Mouse (Mus musculus) thymus, postnatal 4 days (tissue): Measurements from ENCODE around the gene Sowaha.
A peak's percentile ranks its signal among the peaks of the same experiment; 100 is the strongest.

Source experiments
- DNase-seq: peaks from one replicate; pipeline ENCODE4 v3.0.0; 2021

Gene Sowaha

DNA sequence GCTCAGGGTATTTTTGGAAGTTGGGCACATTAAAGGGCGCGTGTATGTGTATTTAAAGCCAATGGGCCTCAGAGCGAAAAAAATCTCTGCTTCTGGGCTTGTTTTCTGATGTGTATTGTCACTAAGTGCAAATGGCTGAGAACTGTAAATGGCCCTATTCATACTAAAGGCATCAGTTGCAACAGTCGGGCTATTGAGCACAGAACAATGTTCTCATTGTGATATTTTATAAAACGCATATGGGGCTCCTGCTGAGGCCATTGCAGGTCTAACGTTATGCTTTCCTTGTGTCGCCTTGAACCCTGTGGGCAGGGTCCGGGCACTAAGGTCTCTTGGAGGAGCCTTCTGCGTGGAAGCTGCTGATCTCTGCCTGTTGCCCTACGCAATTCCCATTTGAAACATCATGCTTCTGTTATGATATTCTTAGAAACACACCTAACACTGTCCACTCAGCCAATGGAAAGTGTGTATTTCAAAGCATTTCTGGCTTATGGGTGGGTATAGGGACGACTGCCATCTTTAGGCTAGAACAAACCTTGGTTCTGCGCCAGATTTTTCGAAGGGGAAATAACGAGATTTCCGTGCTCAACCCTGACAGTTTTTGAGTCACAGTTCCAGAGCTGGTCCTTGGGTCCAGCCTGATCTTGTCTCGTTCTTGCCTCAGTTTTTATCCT lies 10.6 kb downstream of the Sowaha start:
- no peak for DNase-seq

DNA sequence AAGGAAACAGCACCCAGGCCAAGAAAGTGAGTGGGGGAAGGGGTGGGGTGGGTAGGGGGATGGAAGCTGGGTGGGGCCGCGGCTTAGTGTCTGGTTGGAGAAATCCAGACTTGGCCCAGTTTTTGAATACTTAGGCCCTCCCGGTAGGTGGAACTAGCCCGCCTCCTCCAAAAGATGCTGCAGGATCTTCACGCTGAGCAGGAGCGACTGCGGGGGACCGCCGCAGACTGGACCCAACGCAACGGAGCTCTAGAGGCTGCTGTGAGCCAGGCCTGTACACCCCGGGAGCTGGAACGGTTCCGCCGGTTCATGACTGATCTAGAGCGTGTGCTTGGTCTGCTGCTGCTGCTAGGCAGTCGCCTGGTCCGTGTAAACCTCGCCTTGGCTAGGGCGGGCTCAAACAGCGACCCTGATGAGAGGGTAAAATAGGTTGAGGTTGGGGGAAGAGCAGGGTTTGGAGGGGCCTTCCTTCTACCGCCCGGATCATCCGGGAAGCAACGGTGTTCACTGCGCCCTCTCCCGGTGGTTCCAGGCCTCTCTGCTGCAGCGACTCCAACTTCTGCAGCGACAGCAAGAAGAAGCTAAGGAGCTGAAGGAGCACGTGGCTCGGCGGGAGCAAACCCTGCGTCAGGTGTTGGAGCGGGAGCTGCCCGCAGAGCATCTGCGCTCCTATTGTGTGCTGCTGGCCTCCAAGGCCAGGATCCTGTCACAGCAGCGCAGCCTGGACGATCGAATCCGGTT lies 13.7 kb downstream of the Sowaha start:
- DNase-seq = peak; percentile 85

DNA sequence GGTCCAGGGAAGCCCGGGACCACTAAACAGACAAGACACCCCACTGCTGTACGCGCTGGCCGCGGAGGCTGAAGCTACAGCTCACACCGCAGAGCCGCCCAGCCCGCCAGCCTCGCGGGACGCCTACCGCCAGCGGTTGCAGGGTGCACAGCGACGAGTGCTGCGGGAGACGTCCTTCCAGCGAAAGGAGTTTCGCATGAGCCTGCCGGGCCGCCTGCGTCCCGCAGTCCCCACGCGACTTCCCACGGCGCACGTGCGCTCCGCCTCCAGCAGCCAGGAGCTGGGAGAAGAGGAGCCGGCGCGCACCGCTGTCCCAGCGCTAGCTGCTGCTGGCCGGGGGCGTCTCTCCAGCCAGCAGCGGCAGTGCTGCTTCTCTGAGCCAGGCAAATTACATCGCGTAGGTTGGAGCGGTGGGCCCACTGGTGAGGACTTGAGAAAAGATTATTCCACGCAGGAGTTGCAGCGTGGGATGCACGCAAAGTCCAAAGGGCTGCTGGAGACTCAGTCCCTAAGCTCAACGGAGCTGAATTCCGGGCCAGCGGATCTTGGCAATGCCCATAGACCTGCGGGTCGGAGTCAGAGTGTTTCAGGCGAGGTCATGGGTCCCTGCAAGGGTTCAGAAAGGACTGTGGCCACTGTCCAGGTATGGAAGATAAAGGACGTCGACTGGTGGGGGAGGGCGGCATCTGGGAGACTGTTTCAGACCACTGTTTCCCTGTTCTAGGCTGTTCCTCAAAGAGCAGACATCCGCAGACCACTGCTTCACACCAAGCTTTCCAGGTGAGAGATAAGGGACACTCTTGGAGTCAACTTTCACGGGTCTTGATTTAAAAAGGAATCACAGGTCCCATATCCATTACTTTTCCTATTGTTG lies 16.3 kb downstream of the Sowaha start:
- DNase-seq = peak; percentile 40

DNA sequence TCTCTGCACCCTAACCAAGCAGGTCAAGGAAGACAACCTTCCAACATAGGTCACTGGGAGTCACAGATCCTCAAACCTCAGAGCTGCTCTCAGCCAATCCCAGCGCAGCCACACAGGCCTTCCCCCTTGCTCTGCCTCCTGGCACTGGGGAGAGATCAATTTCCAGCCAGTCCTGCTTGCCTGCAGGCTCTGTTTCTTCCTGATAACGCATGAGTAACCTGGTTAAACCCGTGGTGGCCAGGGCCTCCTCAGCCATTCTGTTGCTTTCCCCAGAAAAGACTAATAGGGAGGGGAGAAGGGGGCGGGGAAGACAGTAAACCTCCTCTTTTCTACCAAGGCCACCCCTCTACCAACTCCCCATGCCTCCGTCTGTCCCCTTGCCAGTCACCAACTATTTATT lies 18.3 kb downstream of the Sowaha start:
- no peak for DNase-seq

DNA sequence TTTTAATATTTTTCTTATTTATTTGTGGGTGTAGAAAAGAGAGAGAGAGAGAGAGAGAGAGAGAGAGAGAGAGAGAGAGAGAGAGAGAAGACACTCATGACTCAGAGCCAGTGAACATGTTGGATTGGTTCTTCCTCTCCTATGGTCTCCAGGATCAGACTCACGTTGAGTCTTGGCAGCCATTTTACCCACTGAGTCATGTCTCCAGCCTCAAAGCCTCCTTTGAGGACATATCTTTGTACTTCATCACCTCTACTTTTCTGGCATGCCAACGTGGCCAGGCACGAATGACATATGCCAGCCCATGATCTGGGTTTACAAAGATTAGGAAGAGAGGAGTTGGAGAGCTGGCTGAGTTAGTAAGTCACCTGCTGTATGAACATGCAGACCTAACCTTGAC lies 19.9 kb downstream of the Sowaha start:
- no peak for DNase-seq

DNA sequence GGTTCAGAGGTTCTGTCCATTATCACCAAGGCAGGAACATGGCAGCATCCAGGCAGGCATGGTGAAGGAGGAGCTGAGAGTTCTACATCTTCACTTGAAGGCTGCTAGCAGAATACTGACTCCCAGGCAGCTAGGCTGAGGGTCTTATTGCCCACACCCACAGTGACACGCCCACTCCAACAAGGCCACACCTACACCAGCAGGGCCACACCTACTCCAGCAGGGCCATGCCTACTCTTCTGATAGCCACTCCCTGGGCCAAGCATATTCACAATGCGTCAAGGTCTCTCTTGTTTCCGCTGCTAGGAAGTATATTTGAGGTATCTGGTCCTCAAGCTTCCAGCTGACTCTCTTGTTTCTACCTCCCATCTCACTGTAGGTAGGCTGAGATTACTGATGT lies 21.1 kb downstream of the Sowaha start:
- no peak for DNase-seq

DNA sequence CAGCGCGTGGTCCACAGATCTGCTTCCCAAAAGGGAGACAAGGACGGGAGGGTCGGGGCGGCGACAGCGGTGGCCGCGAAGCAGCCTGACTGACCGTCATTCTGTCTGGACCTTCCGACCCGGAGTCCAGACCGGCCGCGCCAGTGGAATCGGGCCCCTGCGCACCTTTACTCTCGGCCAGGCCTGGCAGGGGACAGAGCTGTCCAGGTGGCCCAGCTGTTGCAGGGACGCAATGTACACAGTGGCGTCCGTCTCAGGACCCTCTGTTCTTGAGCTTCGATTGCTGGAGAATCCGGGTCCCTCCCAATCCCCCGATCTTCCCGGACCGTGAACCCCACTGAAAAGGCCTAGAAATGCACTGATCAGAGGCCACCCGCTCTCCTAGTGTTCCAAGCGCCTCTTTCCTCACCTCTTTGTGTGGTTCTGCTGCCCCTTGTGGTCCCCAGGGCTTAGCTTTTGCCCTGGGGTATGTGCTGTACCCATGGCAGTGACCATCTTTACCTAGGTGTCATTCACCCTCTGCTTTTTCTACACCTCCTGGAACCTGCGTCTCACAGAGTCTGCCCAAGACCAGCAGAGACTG lies 22.6 kb downstream of the Sowaha start:
- DNase-seq = no peak

DNA sequence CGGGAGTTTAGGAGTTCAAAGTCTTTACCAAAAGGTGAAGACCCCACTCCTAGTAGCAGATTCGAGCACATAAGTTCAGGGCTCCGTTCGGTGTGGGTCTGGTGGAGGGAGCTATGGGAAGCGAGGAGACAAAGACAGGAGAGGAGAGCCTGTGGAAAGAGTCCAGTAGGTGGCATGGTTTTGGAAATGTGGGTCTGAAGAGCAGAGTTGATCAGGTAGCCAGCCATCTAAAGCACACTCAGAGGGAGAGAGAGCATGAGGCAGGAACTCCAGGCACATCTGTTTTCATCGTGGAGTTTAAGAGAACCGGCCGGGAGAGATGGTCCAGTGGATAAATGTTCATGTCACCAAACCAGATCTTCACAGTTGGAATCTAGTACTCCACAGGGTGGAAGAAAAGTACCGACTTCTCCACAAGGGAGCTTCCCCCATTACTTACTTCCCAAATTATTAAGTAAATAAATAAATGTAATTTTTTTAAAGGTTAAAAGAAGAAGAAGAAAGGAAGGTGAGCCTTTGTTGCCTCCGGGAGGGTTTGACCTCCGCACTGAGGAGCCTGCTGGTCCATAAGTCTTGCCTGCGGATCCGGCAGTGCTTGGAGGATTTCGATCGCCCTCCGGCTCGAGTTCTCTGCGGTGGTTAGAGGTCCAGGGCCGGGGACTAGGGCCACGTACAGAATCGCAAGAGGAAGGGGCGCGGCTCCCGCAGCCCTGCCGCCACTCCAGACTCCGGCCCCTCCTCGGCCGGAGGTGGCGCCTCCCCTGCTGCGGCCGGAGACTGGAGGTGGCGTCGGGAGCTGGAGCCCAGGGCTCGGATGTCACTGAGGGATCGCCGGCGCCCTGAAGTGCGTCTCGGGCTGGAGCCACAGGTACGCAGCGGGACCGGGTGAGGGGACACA lies 23.4 kb downstream of the Sowaha start, which contains the start of the genes Gm10447 and Shroom1:
Gene Gm10447 (minus strand): TSS at position 637 of the 898 bp plus-strand sequence.
Gene Shroom1 (plus strand): TSS at position 732 of the 898 bp plus-strand sequence.
- DNase-seq = no peak

DNA sequence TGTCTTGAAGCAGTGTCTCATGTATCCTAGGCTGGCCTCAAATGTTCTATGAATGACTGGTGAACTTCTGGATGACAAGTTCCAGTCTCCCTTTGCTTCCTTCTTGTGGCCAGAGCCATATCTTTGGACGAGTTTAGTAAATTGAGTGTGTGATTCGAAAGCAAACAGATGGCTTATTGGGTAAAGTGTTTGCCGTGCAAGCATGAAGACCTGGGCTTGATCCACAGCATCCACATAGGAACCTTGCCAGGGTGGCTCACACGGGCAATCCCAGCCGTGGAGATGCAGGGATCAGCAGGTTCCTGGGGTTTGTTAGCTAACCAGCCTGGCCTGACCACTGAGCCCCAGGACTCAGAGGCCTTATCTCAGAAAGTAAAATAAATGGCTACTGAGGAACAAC lies 27.0 kb downstream of the Sowaha start:
- no peak for DNase-seq

DNA sequence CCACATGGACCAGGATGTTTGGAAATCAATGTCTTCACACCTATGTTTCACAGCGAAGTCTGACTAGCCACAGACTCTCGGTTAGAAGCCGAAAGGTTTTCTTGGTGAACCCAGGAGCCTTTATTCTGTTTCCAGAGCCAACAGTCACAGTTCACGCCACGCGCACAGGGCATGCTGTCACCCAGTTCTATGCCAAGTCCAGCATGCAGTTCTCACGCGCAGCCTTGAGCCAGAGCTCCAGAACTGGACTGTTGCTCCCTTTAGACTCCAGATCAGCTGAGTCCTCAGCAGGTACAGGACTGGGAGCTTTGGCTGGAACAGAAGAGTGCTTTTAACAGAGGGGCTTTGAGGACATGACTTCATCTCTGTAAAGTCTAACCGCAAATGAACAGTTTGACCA lies 27.7 kb downstream of the Sowaha start:
- DNase-seq = no peak

DNA sequence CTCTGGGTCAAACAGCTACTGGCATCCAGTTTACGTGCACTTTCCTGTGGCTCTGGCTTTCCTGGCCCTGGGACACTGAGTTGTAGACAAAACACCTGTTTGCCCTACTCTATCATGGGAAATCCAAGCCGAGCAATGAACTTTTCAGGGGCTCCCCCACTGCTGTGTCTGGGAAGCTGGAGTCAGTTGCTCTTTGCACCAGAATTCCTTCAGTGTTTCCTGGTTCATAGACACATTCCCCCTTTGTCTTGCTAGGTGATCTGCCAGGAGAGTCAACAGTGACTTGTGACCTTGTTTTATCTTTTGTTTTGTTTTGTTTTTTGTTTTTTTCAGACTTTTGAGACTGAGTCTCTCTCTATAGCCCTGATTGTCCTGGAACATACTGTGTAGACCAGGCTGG lies 28.7 kb downstream of the Sowaha start:
- DNase-seq = no peak

DNA sequence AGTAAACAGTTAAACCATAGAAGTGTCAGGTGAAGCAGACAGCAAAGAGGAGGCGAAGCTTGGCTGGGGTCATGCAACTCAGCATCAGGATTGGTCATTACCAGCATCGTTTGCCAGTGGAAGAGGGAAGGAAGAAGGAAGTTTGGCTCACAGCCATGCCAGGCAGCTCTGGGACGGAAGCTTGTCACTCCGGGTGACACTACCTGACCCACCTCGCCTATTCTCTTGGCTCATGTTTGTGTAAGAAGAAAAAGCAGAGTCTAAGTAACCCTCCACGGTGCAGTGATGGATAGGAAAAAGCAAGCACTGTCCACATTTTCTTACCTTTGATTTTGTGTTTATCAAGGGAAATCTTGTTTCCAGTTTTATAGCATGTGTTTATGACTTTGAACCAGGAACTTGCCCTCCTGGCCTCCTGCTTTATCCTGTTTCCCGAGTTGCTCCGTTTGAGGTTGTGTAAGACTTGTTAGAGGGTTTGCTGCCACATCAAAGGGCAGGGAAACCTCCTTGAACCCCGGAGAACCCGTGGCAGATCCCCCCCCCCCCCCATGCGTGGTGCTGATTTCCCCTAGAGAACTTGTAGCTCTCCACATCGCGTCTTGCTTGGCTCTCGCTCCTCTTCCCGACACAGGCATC lies 29.9 kb downstream of the Sowaha start:
- DNase-seq = peak; percentile 44

DNA sequence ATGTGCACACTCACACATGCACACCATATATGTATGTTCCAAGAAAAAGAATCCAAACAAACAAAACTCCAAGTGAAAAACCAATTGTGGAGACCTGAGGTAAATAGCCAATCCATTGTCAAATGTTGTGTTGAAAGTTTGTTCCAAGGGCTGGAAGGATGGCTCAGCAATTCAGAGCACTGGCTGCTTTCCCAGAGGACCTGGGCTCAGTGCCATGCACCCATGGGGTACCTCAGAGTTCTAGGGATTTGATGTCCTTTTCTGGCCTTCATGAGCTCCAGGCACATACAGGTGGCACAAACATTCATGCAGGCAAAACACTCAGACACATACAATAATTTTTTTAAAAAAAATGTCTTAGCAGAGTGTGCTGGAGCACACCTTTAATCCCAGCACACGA lies 31.5 kb downstream of the Sowaha start:
- no peak for DNase-seq

DNA sequence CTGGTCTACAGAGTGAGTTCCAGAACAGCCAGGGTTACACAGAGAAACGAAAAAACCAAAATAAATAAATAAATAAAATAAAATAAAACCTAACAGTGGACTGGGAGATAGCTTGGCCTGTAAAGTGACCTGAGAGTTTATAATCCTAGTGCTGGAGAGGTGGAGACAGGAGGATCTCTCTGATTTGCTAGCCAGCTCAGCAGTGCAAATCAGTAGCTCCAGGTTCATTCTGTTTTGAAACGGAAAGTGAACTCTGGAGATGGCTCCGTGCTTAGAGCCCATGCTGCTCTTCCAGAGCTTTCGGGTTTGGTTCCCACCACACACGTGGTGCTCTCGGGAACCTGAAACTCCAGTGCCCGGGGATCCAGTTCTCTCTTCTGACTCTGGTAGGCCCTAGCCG lies 32.1 kb downstream of the Sowaha start:
- DNase-seq = no peak

DNA sequence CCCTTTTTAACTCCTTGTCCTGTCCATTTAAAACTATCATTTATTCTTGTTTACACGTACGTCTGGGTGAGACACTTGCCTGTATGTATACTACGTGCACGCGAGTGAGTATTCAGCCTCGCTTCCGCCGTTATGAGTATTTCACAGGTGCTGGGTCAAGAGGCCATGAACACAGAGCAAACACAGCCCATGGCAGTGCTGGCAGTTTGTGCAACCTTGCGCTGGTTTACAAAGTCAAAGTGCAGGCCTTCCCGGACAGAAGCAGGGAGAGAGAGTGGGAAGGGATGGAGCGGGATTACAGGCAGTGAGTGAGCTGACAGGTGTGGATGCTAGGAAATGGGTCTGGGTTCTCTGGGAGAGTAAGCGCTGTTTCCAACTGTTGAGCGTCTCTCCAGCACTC lies 33.9 kb downstream of the Sowaha start:
- DNase-seq = no peak

DNA sequence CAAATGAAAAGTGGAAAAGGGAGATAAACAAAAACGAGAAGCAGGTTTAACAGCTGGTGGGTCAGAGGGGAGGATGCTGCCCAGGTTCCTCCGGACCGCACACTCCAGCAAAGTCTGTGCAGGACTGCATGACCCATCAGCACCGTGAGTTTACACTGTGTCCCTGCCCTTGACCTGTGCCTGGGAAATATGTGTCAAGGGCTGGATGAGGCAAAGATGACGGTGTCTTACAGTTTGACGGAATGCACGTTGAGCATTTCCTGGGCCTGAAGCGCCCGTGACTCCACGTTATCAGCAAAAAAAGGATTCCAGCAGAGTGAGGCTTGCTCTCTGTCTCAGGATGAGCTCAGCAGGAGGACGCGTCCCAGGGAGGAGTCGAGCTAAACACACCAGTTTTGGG lies 34.5 kb downstream of the Sowaha start:
- no peak for DNase-seq

DNA sequence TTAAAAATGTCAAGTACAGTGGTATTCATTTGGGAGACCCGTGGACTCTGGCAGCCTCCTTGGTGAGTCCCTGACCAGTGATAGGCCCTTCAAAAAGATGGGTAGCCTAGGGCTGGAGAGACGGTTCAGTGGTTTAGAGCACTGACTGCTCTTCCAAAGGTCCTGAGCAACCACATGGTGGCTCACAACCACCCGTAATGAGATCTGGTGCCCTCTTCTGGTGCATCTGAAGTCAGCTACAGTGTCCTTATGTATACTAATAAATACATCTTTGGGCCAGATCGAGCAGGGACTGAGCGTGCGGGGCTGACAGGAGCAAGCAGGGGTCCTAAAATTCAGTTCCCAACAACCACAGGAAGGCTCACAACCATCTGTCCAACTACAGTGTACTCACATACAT lies 36.2 kb downstream of the Sowaha start:
- peak; percentile 60 for DNase-seq

DNA sequence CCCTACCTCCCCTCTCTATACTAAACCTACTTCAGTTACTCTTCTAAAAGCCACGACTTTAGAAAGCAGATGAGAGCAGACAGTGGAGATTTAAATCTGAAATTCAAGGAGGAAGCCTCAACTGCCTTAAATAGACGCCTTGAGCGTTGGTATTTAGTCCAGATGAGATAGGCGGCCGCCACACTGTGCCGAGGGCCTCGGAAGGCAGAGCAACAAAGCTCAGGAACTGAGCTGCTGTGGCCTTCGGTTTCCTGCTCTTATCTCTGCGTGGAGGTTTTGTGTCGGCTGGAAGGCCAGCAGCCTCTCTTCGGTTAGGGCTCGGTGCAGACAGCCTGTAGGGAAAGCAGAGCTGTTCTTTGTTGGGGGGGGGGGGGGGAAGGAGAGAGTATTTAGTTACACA lies 38.2 kb downstream of the Sowaha start:
- DNase-seq = peak; percentile 66

DNA sequence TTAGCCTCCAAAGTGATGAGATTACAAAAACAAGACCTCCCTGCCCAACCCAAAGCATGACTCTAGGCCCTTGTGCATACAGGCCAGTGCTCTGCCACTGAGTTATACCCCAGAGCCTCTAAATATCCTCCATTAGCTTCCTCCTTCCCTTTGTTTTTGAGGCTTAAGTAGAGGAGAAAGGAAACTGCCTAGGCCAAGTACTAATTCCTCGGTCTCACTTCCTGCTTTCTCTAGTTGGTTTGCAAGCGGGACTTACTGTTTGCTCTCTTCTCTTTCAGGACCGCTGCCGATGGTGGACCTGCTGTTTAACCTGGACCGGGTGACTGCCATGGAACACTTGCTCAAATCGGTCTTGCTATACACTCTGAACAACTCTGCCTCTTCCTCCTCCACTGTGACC lies 43.7 kb downstream of the Sowaha start:
- DNase-seq = no peak

DNA sequence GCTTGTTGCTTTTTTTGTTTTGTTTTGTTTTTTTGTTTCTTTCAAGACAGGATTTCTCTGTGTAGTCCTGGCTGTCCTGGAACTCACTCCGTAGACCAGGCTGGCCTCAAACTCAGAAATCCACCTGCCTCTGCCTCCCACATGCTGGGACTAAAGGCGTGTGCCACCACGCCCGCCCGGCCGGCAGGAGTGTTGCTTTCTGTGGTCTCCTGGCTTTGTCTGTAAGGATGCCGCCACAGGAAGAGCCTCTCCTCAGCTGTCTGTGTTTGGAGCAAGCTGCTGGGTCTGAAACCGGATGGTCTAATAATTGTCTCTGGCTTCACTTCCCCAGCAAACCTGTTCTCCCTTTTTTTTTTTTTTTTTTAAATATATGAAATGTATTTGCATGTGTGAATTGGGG lies 44.6 kb downstream of the Sowaha start:
- DNase-seq = no peak

DNA sequence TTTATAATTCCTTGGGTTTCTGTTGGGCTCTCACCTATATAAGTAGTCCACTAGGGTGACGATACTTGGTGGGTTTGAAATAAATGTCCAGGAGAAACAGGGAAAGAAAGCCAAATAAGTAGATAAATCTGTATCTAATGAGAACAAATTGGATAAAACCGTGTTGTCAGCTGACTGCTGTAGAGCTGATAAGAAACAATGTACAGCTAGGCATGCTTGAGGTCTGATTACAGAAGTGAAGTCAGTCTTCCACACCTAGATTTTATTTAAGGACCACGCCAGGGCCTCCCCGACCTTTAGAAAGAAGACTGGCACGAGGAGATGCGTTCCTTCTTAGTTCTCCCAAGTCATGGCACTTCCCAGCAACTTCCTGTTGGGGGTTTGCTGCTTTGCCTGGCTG lies 47.0 kb downstream of the Sowaha start:
- DNase-seq = no peak
